Mouse (Mus musculus) adrenal gland, adult 2 months (tissue): Measurements from ENCODE around the gene Zfp442. TPM values are rescaled to one million over a fixed set of nuclear protein-coding genes. Genes with fewer than 3 reads are reported as not detected.
"Not testable (repeated sequence)": the region's sequence is repeated elsewhere in the genome, so short reads cannot be mapped to it uniquely, and the experiment has no call there.

Source experiments
- DNase-seq: peaks from one replicate; pipeline ENCODE4 v3.0.0; 2021
- long read RNA-seq: library from polyadenylated mRNA; stranded (forward); transcript quantifications from one replicate; pipeline ENCODE4 v2.0.0, GENCODE M21; 2021
- polyA plus RNA-seq: library from polyadenylated mRNA; depleted of rRNA; stranded (reverse); fragments of >200 nt; gene quantifications from 2 replicates; pipeline ENCODE4 v1.2.3, GENCODE M21; 2012; rRNA removed
- total RNA-seq, 2 experiments: library from RNA; stranded (reverse); gene quantifications; 2 replicates each; pipeline ENCODE4 v1.2.3; 2021

Zfp442 gene
- 1 to 10 TPM; 4.7 to 5.8 TPM for total RNA-seq
- 0.04 and 0.19 TPM in 2 replicates for polyA plus RNA-seq
- long read RNA-seq = 0 reads

- peak; percentile 85 for DNase-seq
Measured at GRCm38 (mm10) chr2:150451180-150451919, at the start of gene Zfp442. Zfp442 (minus strand) TSS chr2:150451486.

GRCm38 (mm10) chr2:150500124-150500973 lies 49.1 kb upstream of the Zfp442 start:
- not testable (repeated sequence) for DNase-seq

- DNase-seq = no peak
Measured at GRCm38 (mm10) chr2:150493031-150493430, 41.7 kb upstream of the Zfp442 start.

- DNase-seq = peak; percentile 47
Measured at GRCm38 (mm10) chr2:150484939-150485778, 33.9 kb upstream of the Zfp442 start, which contains the start of gene Zfp345. Zfp345 (minus strand) TSS chr2:150485091.

- DNase-seq = peak; percentile 48
Measured at GRCm38 (mm10) chr2:150439084-150439483, 12.2 kb downstream of the Zfp442 start.

GRCm38 (mm10) chr2:150412146-150412545 lies 39.1 kb downstream of the Zfp442 start:
- DNase-seq = not testable (repeated sequence)

GRCm38 (mm10) chr2:150390198-150390597 lies 61.1 kb downstream of the Zfp442 start:
- DNase-seq = no peak

- not testable (repeated sequence) for DNase-seq
Measured at GRCm38 (mm10) chr2:150385553-150386106, 65.7 kb downstream of the Zfp442 start.

GRCm38 (mm10) chr2:150362878-150363229 lies 88.4 kb downstream of the Zfp442 start:
- DNase-seq = no peak

GRCm38 (mm10) chr2:150362113-150362877 lies 89.0 kb downstream of the Zfp442 start, which contains the start of gene 3300002I08Rik:
3300002I08Rik (minus strand) TSS chr2:150362765.
- peak; percentile 93 for DNase-seq

Other genes with a start within 250 kb of the Zfp442 start
- gene Zfp937, start 233.4 kb downstream of the Zfp442 start, total RNA-seq = 1 to 10 TPM; 5.5 to 8.7 TPM
- 0.08 and 0.13 TPM in 2 replicates for gene Zfp937, start 233.4 kb downstream of the Zfp442 start, polyA plus RNA-seq
- gene Gm21994, start 195.9 kb downstream of the Zfp442 start, total RNA-seq = 1 to 10 TPM; 4.6 to 6.7 TPM
- gene Gm21994, start 195.9 kb downstream of the Zfp442 start, polyA plus RNA-seq = not detected in 2 replicates
- gene Gm14124, start 194.0 kb downstream of the Zfp442 start, total RNA-seq = under 1 TPM; 0.23 to 0.35 TPM
- gene Gm14124, start 194.0 kb downstream of the Zfp442 start, polyA plus RNA-seq = not detected in 2 replicates
- gene Gm10130, start 127.8 kb downstream of the Zfp442 start, total RNA-seq = 1 to 10 TPM; 3.0 to 4.7 TPM
- gene Gm10130, start 127.8 kb downstream of the Zfp442 start, polyA plus RNA-seq = not detected in 2 replicates
- 1 to 10 TPM; 4.4 to 5.1 TPM for gene 3300002I08Rik, start 88.7 kb downstream of the Zfp442 start, total RNA-seq
- 1.7 and 2.1 TPM in 2 replicates for gene 3300002I08Rik, start 88.7 kb downstream of the Zfp442 start, polyA plus RNA-seq
- 1 to 10 TPM in 1 of 2 experiments, under 1 TPM in 1; 0.89 to 1.7 TPM for gene Zfp345, start 33.6 kb upstream of the Zfp442 start, total RNA-seq
- gene Zfp345, start 33.6 kb upstream of the Zfp442 start, polyA plus RNA-seq = not detected in 2 replicates
- not detected for gene Cst7, start 118.9 kb upstream of the Zfp442 start, total RNA-seq
- gene Cst7, start 118.9 kb upstream of the Zfp442 start, polyA plus RNA-seq = 0.18 and 0.20 TPM in 2 replicates
- gene Apmap, start 157.1 kb upstream of the Zfp442 start, total RNA-seq = 100 to 1,000 TPM; 113 to 195 TPM
- 45.3 and 46.1 TPM in 2 replicates for gene Apmap, start 157.1 kb upstream of the Zfp442 start, polyA plus RNA-seq
- gene Acss1, start 217.0 kb upstream of the Zfp442 start, total RNA-seq = 10 to 100 TPM; 23.5 to 38.3 TPM
- gene Acss1, start 217.0 kb upstream of the Zfp442 start, polyA plus RNA-seq = 30.3 and 49.8 TPM in 2 replicates
- gene Vsx1, start 237.9 kb upstream of the Zfp442 start, total RNA-seq = not detected
- not detected in 2 replicates for gene Vsx1, start 237.9 kb upstream of the Zfp442 start, polyA plus RNA-seq